ENCODE assay signal across 25 mouse cellular contexts in the genomic region with DNA sequence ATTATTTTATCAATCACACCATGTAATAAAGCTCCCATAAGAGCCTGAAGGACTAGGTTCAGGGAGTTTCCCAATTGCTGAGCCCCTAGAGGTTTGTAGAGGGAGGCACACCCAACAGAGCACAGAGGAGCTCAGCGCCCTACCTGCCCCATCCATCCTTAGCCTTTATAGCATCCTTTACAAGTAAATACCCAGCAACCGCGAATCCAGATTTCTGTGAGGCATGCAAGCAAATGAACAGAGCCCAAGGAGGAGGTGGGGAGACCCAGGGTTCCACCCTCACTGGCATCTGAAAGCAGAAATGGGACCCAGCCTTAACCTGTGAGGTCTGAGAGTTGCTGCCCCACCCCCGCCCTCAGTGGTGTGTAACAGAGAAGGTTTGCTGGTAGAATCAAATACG. TPM values are rescaled to one million over a fixed set of nuclear protein-coding genes. Genes with fewer than 3 reads are reported as not detected.
"Had no signal": no experiment of that assay in that cellular context is flagged by ENCODE, and none has a peak within 500 bp of the region (broad histone marks: within the 10 kb centered on the region; RNA-seq: fewer than 3 reads in every experiment).

No protein-coding gene starts in this region.

- H3K9me3 ChIP-seq: liver, embryonic 12.5 days; liver, embryonic 15.5 days; lung, embryonic 15.5 days; midbrain, embryonic 10.5 days; midbrain, embryonic 15.5 days; neural tube, embryonic 12.5 days; neural tube, embryonic 15.5 days; stomach, embryonic 15.5 days had no signal

- DNase-seq: kidney, adult 2 months; kidney, postnatal 25 days; layer of hippocampus, adult 9-11 months; lung, adult 18-20 months; lung, postnatal 10 days; lung, postnatal 36 days; right cerebral cortex, adult 18-20 months; right cerebral cortex, postnatal 14 days; right cerebral cortex, postnatal 4 days; spleen, adult 18-20 months; thymus, adult 18-20 months; thymus, postnatal 25 days had no signal

- H3K9ac ChIP-seq: liver, embryonic 12.5 days; liver, embryonic 15.5 days; lung, embryonic 15.5 days; midbrain, embryonic 15.5 days; neural tube, embryonic 12.5 days; neural tube, embryonic 15.5 days; stomach, embryonic 15.5 days had no signal

- H3K4me3 ChIP-seq: layer of hippocampus, adult 2 months; liver, embryonic 12.5 days; liver, embryonic 15.5 days; lung, embryonic 15.5 days; megakaryocyte, embryonic 14.5 days; midbrain, embryonic 10.5 days; midbrain, embryonic 15.5 days; neural tube, embryonic 12.5 days; neural tube, embryonic 15.5 days; stomach, embryonic 15.5 days had no signal

- H3K4me1 ChIP-seq: lung, embryonic 15.5 days; midbrain, embryonic 10.5 days; midbrain, embryonic 15.5 days; neural tube, embryonic 15.5 days; stomach, embryonic 15.5 days had no signal

- H3K27me3 ChIP-seq: liver, embryonic 12.5 days; liver, embryonic 15.5 days; lung, embryonic 15.5 days; megakaryocyte, embryonic 14.5 days; midbrain, embryonic 15.5 days; neural tube, embryonic 12.5 days; neural tube, embryonic 15.5 days; stomach, embryonic 15.5 days had no signal

- H3K27ac ChIP-seq: kidney, postnatal 0 days; layer of hippocampus, adult 2 months; liver, embryonic 12.5 days; liver, embryonic 15.5 days; lung, embryonic 15.5 days; midbrain, embryonic 10.5 days; midbrain, embryonic 15.5 days; neural tube, embryonic 12.5 days; neural tube, embryonic 15.5 days; stomach, embryonic 15.5 days had no signal

RNA-seq across cellular contexts. Expression of gene Marc1, which starts 25.2 kb away (rescaled TPM):
- total RNA-seq: left cerebral cortex, postnatal 10 days had no signal
- polyA plus RNA-seq: limb, embryonic 11.5 days; midbrain, embryonic 10.5 days; midbrain, embryonic 15.5 days had no signal
